Mouse (Mus musculus) large intestine, adult 2 months (tissue): Measurements from ENCODE around the gene Ect2. TPM values are rescaled to one million over a fixed set of nuclear protein-coding genes. Genes with fewer than 3 reads are reported as not detected.

ENCODE experiments used
- DNase-seq: peaks from one replicate; pipeline ENCODE4 v3.0.0-alpha.2; 2012; ENCODE audit warnings: low read depth, low spot score
- WGBS: fragments of 180-500 bp; shearing (Covaris S2); methylation state at CpG from one replicate; pipeline ENCODE4 v1.1.7; 2018; 5-methylcytosine and 5-hydroxymethylcytosine counted together
- polyA plus RNA-seq: library from polyadenylated mRNA; depleted of rRNA; stranded (reverse); fragments of >200 nt; gene quantifications from 2 replicates; pipeline ENCODE4 v1.2.3, GENCODE M21; 2012; rRNA removed

Gene Ect2
- polyA plus RNA-seq = 5.6 and 6.4 TPM in 2 replicates

DNA sequence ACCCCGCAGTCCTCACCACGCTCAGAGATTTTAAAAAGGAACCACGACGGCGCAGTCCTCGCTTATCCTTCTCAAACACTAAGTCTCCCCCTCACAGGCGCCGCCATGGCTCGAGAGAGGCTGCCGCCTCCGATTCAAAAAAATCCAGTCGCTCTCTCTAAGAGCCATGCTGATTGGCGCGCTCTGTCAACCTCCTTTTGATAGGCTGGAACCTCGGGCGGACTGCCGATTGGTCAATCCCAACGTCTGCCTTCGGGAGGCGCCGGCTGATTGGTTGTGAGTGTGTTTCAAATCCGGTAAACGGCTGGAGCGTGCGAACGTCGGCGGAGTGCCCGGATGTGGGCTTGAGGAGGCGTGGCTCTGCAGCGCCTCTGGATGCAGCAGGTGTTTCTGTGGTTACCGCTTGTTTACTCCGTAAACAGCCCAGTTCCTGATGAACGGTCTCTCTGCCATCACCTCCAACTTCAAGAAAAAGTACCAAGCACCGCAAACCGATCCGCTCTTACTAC, at the start of gene Ect2:
TSS of gene Ect2 (minus strand) at position 178 of the 509 bp plus-strand sequence.
- DNase-seq = peak; percentile 95
- WGBS = under 1% methylated on average over 37 of the region's 37 CpGs

- 88% methylated on average over 5 of the region's 5 CpGs for WGBS
- no peak for DNase-seq
These were observed 48.2 kb upstream of the Ect2 start for GRCm38 (mm10) chr3:27201728-27202411.

GRCm38 (mm10) chr3:27199120-27199519, 45.4 kb upstream of the Ect2 start:
- DNase-seq = no peak
- WGBS = 92% methylated on average over 7 of the region's 7 CpGs

DNA sequence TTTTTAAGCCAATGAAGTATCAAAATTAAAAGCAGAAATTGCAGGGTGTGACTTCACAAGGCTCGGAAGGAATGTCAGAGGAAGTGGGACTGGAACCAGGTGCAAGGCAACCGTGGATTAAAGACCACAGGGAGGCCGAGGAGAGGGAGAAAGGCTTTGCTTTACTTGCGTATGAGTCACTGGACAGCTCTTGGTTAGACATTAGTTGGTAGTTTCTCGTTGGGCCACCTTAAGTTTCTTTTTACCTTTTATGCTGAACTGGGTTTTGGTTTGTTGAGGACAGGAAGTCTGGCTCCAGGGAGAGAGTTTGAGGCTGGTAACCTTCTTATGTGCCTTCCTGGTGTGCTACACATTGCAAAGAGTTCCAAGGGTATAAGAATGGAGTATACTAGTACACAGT, 44.1 kb upstream of the Ect2 start:
- no peak for DNase-seq
- WGBS = 49% methylated on average over 5 of the region's 5 CpGs

DNA sequence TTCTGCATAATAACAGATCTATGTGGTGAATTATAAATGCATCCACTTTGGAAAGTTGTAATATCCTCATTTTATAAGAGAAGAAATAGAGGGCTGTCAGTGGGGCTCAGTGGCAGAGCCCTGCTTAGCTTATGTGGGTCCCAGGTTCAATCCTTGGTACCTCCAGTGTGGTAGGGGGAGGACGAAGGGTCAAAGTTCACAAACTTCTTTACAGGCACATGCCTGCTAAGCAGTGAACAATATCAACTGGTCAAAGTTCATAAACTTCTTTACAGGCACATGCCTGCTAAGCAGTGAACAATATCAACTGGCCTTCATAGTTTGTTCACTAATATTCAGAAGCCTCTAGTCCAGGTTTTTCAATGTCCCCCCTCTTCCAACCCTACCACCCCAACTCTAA, 42.9 kb upstream of the Ect2 start:
- no peak for DNase-seq
- 38% methylated on average over 1 of the region's 1 CpGs for WGBS

DNA sequence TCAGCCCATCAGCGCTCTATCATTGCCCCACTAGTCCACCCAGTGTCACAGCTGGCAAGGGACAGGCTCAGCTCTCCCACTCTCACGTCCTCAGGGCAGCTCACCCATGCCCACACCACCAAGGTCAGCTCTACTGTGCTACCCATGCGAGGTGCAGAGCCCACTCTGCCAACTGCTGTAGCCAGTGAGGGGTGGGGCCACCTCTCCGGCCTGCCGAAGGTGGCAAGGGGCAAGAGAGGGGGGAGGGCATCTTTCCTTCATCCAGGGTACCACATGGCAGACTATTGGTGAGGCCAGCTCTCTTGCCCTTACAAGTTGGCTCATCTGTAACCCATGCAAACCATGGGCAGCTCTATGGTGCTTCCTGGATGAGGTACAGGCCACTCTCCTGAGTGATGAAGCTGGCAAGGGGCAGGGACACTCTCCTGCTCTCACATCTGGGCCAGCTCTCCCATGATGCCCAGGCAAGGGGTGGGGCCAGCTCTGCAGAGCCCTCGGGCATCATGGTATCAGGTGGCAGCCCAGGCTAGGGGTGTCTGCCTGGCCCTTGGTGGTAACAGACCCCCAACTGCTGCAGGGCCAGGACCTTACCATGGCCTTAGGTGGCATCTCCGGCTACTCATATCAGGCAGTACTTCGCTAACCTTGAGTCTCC, 42.0 kb upstream of the Ect2 start:
- no peak for DNase-seq
- WGBS = 89% methylated on average over 8 of the region's 8 CpGs

GRCm38 (mm10) chr3:27195153-27195552, 41.5 kb upstream of the Ect2 start:
- WGBS = 62% methylated on average over 4 of the region's 4 CpGs
- DNase-seq = no peak

DNA sequence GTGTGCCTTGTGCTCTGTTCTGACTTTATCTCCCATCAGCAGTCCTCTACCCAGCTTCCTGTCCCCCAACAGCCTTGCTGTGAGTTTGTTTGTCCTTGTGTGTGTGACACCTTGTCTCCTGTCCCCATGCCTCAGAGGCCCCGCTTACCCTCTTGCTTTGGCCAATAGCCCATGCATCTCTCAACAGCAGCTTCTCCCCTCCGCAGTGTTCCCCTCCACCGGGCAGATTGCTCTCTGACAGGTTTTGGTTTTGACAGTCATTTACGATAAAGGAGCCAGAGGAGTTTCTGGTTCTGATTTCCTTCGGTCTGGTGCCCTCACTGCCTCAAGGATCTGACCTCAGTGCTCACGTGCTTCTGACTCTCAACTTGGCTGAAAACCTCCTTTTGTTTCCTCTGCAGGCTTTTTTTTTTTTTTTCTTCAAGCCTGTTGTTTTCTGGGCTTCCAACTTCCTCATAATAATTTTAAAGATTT, 40.2 kb upstream of the Ect2 start:
- 56% methylated on average over 6 of the region's 6 CpGs for WGBS
- no peak for DNase-seq

GRCm38 (mm10) chr3:27191856-27192255, 38.2 kb upstream of the Ect2 start:
- no peak for DNase-seq
- 85% methylated on average over 6 of the region's 6 CpGs for WGBS

- WGBS = 66% methylated on average over 4 of the region's 4 CpGs
- DNase-seq = no peak
These were observed 37.2 kb upstream of the Ect2 start for GRCm38 (mm10) chr3:27190865-27191264.

- 30% methylated on average over 14 of the region's 14 CpGs for WGBS
- DNase-seq = peak; percentile 73
These were observed 35.9 kb upstream of the Ect2 start for GRCm38 (mm10) chr3:27189320-27190261.

DNA sequence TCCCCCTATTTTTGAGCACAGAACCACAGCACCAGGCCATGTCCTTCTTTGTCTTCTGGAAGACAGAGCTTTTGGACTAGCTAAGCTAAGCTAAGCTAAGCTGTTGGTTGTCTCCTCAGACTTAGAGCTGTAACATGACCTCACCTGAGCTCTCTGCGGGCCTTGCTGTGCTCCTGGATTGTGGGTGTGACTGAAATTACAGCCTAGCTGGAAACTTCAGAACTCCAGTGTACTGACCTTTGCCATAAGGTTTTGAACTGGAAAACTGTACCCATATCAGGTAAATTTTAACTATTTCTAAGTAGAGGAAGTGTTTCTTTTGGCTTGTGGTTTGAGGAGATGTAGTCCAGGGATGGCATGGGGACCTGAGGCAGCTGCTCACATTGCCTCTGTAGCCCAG, 34.7 kb upstream of the Ect2 start:
- peak; percentile 35 for DNase-seq
- 33% methylated on average over 1 of the region's 1 CpGs for WGBS

- no peak for DNase-seq
- WGBS = 18% methylated on average over 19 of the region's 19 CpGs
These were observed 30.0 kb upstream of the Ect2 start for GRCm38 (mm10) chr3:27183601-27184175.

GRCm38 (mm10) chr3:27182733-27183600, 29.3 kb upstream of the Ect2 start, which contains the start of gene Nceh1:
Gene Nceh1 (plus strand): TSS chr3:27182965.
- peak; percentile 77 for DNase-seq
- WGBS = 1% methylated on average over 54 of the region's 54 CpGs

DNA sequence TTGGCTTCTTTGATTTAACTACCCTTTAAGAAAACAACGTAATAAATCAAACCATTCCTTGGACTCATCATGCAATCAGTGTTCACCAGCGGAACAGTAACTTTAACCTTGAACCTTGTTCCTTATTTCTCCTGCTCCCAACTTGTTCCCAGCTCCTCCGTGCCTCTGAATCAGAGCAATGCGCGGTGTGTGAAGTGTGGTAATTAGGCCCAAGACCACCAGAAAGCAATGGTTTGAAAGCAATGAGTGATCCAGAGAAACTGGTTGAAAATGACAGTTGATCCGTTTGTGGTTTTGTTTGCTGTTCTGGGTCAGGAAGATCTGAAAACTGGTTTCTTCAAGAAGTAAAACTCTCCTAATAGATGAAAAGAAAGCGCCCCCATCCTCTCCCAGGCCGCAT, 26.0 kb upstream of the Ect2 start:
- 65% methylated on average over 8 of the region's 8 CpGs for WGBS
- DNase-seq = no peak

DNA sequence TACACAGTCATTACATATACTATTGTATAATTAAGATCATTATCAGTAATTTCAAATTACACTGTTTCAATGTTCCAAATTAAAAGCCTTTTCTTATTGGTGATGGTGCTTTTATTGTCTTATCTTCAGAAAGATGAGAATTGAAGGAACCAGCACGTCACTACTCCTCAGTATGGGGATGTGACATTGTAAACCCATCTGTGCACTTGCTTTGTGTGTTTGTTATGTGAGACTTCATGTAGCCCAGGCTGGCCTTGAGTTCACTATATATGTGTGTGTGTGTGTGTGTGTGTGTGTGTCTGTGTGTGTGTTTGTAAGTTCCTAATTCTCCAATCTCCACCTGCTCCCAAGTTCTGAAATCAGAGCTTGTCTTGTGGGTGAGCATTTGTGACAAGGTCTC, 16.6 kb upstream of the Ect2 start:
- DNase-seq = no peak
- WGBS = 55% methylated on average over 1 of the region's 1 CpGs

GRCm38 (mm10) chr3:27165481-27166065, 11.9 kb upstream of the Ect2 start:
- DNase-seq = no peak
- 89% methylated on average over 3 of the region's 3 CpGs for WGBS

GRCm38 (mm10) chr3:27162410-27162804, 8.7 kb upstream of the Ect2 start:
- 34% methylated on average over 2 of the region's 2 CpGs for WGBS

More at GRCm38 (mm10) chr3:27162410-27162804, 8.7 kb upstream of the Ect2 start:
- DNase-seq = no peak
